Mouse (Mus musculus) ES-Bruce4 (cell line): ENCODE results near the gene Lnx2.

Experiments used
- CTCF ChIP-seq: IDR thresholded peaks from one replicate; pipeline ENCODE4 v1.8.1; 2011; ENCODE audit warnings: low read depth, low read length
- EP300 ChIP-seq: IDR thresholded peaks from 2 replicates; pipeline ENCODE4 v1.6.1; 2011; ENCODE audit warnings: low read depth, low read length; ENCODE audit not compliant: insufficient read depth
- POLR2A ChIP-seq: IDR thresholded peaks from one replicate; pipeline ENCODE4 v1.8.1; 2011; ENCODE audit warnings: low read length; ENCODE audit not compliant: insufficient read depth

DNA sequence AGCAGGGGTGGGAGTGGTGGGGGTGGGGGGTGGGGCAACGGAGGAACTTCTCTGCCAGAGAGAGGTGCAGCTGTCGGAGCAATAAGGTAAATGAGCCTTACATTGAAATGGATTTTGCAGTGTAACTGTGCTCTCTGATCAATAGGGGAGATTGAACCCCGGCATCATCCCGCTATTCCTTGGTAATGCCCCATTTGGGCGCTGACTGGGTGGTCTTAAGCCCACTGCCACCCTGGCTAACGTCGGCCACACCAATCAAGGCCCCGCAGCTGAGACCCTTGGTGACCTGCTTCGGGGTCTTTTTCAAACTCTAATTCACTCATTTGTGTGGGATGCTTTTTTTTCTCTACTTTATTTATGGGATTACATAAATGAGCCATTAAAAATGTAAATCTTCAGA lies 48.4 kb upstream of the Lnx2 start:
- TF ChIP-seq CTCF (no peak), EP300 (no peak), POLR2A (no peak)
